Mouse (Mus musculus): ENCODE measurements around the gene Olfr1331.
"Not testable (repeated sequence)": the region's sequence is repeated elsewhere in the genome, so short reads cannot be mapped to it uniquely, and the experiment has no call there.

Olfr1331 gene

GRCm38 (mm10) chr4:118864349-118864748 is at the start of gene Olfr1331:
Olfr1331 (plus strand) TSS chr4:118864649.
- no peak for DNase-seq (ENCODE audit: low spot score)

GRCm38 (mm10) chr4:118818921-118819320 is 45.5 kb upstream of the Olfr1331 start:
- no peak for DNase-seq (ENCODE audit: low spot score)

DNA sequence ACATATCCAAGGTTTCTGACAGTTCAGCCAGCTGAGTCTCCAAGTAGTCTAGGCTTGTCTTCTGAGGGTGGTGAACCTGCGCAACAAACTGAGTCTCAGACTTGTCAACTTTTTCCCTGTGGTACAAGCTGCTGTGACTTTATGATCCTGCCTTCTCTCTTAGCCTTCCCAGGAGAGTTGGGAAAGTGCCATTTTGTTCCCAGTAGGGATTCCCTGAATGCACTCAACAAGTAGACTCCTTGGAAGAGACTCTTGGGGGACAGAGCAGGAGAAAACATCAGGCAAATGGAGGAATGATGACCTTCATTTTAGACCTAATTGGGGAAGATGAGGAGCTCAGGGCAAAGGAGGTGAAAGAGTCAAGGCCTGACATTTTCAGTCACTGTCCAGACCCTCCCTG is 28.3 kb upstream of the Olfr1331 start, which contains the start of gene Olfr1333:
Olfr1333 (minus strand) TSS at position 101 of the 400 bp plus-strand sequence.
- DNase-seq (ENCODE audit: low spot score), result no peak

DNA sequence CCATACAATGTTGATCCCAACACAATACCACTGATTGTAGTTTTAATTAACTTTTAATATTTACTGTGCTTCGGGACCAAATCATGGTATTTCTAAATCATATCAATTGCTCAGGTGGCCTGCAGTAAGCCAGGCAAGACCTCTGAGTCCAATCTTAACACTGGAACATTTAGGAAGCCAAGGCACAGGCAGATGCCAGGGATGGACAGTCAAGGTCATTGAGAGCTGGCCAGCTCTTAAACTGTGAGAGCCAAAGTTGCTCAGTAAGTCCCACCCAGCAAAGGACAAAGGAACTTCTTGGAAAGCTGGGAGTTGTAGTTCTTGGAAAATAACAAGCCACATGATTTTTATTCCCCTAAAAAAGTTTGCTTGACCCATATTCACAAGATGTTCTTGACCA is 2.7 kb upstream of the Olfr1331 start:
- DNase-seq (ENCODE audit: low spot score), result no peak

DNA sequence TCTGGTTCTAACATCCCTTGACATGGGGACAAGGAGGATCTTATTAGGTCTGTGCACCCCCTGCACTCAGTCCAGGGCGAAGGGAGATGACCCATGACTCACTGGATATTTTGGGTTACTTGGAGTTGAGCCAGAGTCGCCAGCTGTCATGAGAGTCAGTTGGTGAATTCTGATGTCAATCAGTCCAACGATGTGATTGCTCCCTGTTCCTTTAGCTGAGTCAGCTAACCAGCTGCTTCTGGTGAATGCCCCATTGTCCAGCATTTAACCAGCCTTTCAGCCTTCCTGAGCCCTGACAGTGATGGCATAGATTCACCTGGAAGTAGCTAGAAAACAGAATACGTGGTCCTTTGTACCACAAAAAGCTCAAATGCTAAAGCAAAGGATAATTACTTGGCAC is 1.7 kb upstream of the Olfr1331 start:
- no peak for DNase-seq (ENCODE audit: low spot score)

- no peak for DNase-seq (ENCODE audit: low spot score)
Measured at GRCm38 (mm10) chr4:118867566-118867965, 3.1 kb downstream of the Olfr1331 start.

GRCm38 (mm10) chr4:118888297-118888696 is 23.8 kb downstream of the Olfr1331 start, which contains the start of gene Olfr1330:
Olfr1330 (plus strand) TSS chr4:118888597.
- DNase-seq (ENCODE audit: low spot score), result no peak

GRCm38 (mm10) chr4:118901981-118902380 is 37.5 kb downstream of the Olfr1331 start:
- DNase-seq (ENCODE audit: low spot score), result no peak

GRCm38 (mm10) chr4:118917365-118917764 is 52.9 kb downstream of the Olfr1331 start, which contains the start of gene Olfr1329:
Olfr1329 (minus strand) TSS chr4:118917465.
- DNase-seq (ENCODE audit: low spot score), result not testable (repeated sequence)

Data from ovary, postnatal 10 days (tissue).